Mouse (Mus musculus): ENCODE measurements around the gene Stx11.

DNA sequence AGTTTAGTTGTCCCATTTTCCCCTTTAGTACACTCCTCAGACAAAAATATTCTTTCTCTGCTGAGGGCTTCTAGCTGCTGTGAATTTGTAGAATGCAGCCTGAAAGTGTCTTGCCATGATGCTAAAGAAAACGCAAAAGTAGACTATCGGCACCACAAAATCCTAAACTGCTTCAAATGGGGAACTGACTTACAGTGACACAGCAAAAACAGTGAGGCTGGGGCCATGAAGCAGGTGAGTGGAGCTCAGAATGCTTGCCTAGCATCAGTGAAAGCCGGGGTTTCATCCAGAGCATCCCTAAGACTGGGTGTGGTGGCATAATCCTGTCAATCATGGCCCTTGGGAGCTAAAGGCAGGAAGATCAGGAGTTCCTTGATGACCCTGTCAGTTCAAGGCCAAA, 11.4 kb upstream of the Stx11 start:
- TF ChIP-seq CTCF (IDR thresholded peaks at IDR 0.05) (no peak), EP300 (IDR thresholded peaks at IDR 0.05) (no peak)
